Mouse (Mus musculus) olfactory bulb, adult 2 months (tissue): ENCODE results near the gene Umad1.

Experiments
- CTCF ChIP-seq: fragments of 200-500 bp; IDR thresholded peaks from 2 replicates; pipeline ENCODE4 v1.5.1; 2012; ENCODE audit warnings: low read depth, mild to moderate bottlenecking, low read length, moderate library complexity; ENCODE audit not compliant: insufficient read depth
- POLR2A ChIP-seq: fragments of 200-500 bp; IDR thresholded peaks from 2 replicates; pipeline ENCODE4 v1.6.1; 2012; ENCODE audit warnings: mild to moderate bottlenecking, low read depth, low read length, moderate library complexity; ENCODE audit not compliant: insufficient read depth

GRCm38 (mm10) chr6:8275098-8275497, 16.0 kb downstream of the Umad1 start:
- TF ChIP-seq CTCF (no peak), POLR2A (no peak)
